Mouse (Mus musculus) ES-Bruce4 (cell line): ENCODE measurements around the gene Sgtb.

Source experiments
- CTCF ChIP-seq: IDR thresholded peaks from one replicate; pipeline ENCODE4 v1.8.1; 2011; ENCODE audit warnings: low read depth, low read length
- EP300 ChIP-seq: IDR thresholded peaks from 2 replicates; pipeline ENCODE4 v1.6.1; 2011; ENCODE audit warnings: low read depth, low read length; ENCODE audit not compliant: insufficient read depth

GRCm38 (mm10) chr13:104114827-104115226 lies 5.3 kb downstream of the Sgtb start:
- TF ChIP-seq EP300 (no peak), CTCF (no peak)
